Mouse (Mus musculus) frontal cortex, adult (tissue): Measurements from ENCODE around the gene Dera.
A peak's percentile ranks its signal among the peaks of the same experiment; 100 is the strongest.

ENCODE experiments used
- ATAC-seq: cut with Nextera tagmentation; 2 replicates; pipeline ENCODE4 v1.9.2; 2017; ENCODE audit warnings: mild to moderate bottlenecking, moderate library complexity, mixed read lengths; ENCODE audit not compliant: low TSS enrichment

Gene Dera

GRCm38 (mm10) chr6:137806806-137807205 is 52.5 kb downstream of the Dera start:
- ATAC-seq, result no peak

GRCm38 (mm10) chr6:137807296-137807695 is 53.0 kb downstream of the Dera start:
- no peak for ATAC-seq

GRCm38 (mm10) chr6:137808706-137809105 is 54.4 kb downstream of the Dera start:
- no peak for ATAC-seq

- ATAC-seq, result no peak
Observed at GRCm38 (mm10) chr6:137810136-137810535, 55.8 kb downstream of the Dera start.

- no peak for ATAC-seq
Observed at GRCm38 (mm10) chr6:137814006-137814405, 59.7 kb downstream of the Dera start.

GRCm38 (mm10) chr6:137816508-137816907 is 62.2 kb downstream of the Dera start:
- peak; percentile 76 for ATAC-seq

- ATAC-seq, result no peak
Observed at GRCm38 (mm10) chr6:137822550-137822949, 68.2 kb downstream of the Dera start.

- no peak for ATAC-seq
Observed at GRCm38 (mm10) chr6:137824046-137825021, 70.0 kb downstream of the Dera start.

- ATAC-seq, result no peak
Observed at GRCm38 (mm10) chr6:137825022-137825613, 70.8 kb downstream of the Dera start.

- ATAC-seq, result no peak
Observed at GRCm38 (mm10) chr6:137829056-137829776, 74.9 kb downstream of the Dera start.

GRCm38 (mm10) chr6:137836799-137837198 is 82.5 kb downstream of the Dera start:
- no peak for ATAC-seq

GRCm38 (mm10) chr6:137843337-137843736 is 89.0 kb downstream of the Dera start:
- ATAC-seq, result peak; percentile 94

- no peak for ATAC-seq
Observed at GRCm38 (mm10) chr6:137857198-137858194, 103.2 kb downstream of the Dera start.

- ATAC-seq, result no peak
Observed at GRCm38 (mm10) chr6:137869903-137870580, 115.7 kb downstream of the Dera start.

GRCm38 (mm10) chr6:137870667-137871066 is 116.3 kb downstream of the Dera start:
- peak; percentile 95 for ATAC-seq

GRCm38 (mm10) chr6:137872055-137872735 is 117.8 kb downstream of the Dera start:
- peak; percentile 85 for ATAC-seq

- ATAC-seq, result no peak
Observed at GRCm38 (mm10) chr6:137874471-137875244, 120.3 kb downstream of the Dera start.

- ATAC-seq, result no peak
Observed at GRCm38 (mm10) chr6:137885644-137886043, 131.3 kb downstream of the Dera start.
